Mouse (Mus musculus) heart, embryonic 12.5 days (tissue): ENCODE measurements around the gene Gsdma. TPM values are rescaled to one million over a fixed set of nuclear protein-coding genes. Genes with fewer than 3 reads are reported as not detected.
A peak's percentile ranks its signal among the peaks of the same experiment; 100 is the strongest.
"Not testable (repeated sequence)": the region's sequence is repeated elsewhere in the genome, so short reads cannot be mapped to it uniquely, and the experiment has no call there.

ENCODE experiments used
- ATAC-seq: fragments of 200-750 bp; cut with Nextera tagmentation; 2 replicates; pipeline ENCODE4 v1.8.0; 2017; ENCODE audit warnings: moderate TSS enrichment, moderate library complexity; ENCODE audit not compliant: insufficient number of reproducible peaks, low FRiP score
- H3K27ac ChIP-seq: fragments of 300-500 bp; sonication (generic); 2 replicates; pipeline ENCODE4 v1.5.1; 2016; ENCODE audit warnings: mild to moderate bottlenecking, moderate library complexity; ENCODE audit not compliant: poor library complexity, severe bottlenecking
- H3K27me3 ChIP-seq: fragments of 300-500 bp; sonication (generic); replicated peaks from 2 replicates; pipeline ENCODE4 v1.6.1; 2016; ENCODE audit warnings: mild to moderate bottlenecking, moderate library complexity
- H3K36me3 ChIP-seq: fragments of 300-500 bp; sonication (generic); 2 replicates; pipeline ENCODE4 v1.6.1; 2016; ENCODE audit warnings: mild to moderate bottlenecking, moderate library complexity
- H3K4me1 ChIP-seq: fragments of 300-500 bp; sonication (generic); replicated peaks from 2 replicates; pipeline ENCODE4 v1.6.1; 2016; ENCODE audit warnings: mild to moderate bottlenecking
- H3K4me2 ChIP-seq: fragments of 300-500 bp; sonication (generic); 2 replicates; pipeline ENCODE4 v1.6.1; 2016; ENCODE audit warnings: mild to moderate bottlenecking, moderate library complexity
- H3K4me3 ChIP-seq: fragments of 300-500 bp; sonication (generic); 2 replicates; pipeline ENCODE4 v1.5.1; 2016; ENCODE audit warnings: mild to moderate bottlenecking
- H3K9ac ChIP-seq: fragments of 300-500 bp; sonication (generic); 2 replicates; pipeline ENCODE4 v1.6.1; 2016; ENCODE audit warnings: mild to moderate bottlenecking, moderate library complexity
- H3K9me3 ChIP-seq: fragments of 300-500 bp; sonication (generic); replicated peaks from 2 replicates; pipeline ENCODE4 v1.6.1; 2016; ENCODE audit warnings: mild to moderate bottlenecking, moderate library complexity
- WGBS: fragments of 180-500 bp; shearing (Covaris S2); methylation state at CpG from one replicate; pipeline ENCODE4 v1.1.7; 2016; 5-methylcytosine and 5-hydroxymethylcytosine counted together
- polyA plus RNA-seq: library from polyadenylated mRNA; unstranded; fragments of >200 nt; fragmentation: Nextera tagmentation; extraction: Ambion mirVana; gene quantifications from 2 replicates; pipeline ENCODE4 v1.2.1, GENCODE M21; 2016

The Gsdma gene
- polyA plus RNA-seq, 1 experiment from 2014 or later, result not detected

DNA sequence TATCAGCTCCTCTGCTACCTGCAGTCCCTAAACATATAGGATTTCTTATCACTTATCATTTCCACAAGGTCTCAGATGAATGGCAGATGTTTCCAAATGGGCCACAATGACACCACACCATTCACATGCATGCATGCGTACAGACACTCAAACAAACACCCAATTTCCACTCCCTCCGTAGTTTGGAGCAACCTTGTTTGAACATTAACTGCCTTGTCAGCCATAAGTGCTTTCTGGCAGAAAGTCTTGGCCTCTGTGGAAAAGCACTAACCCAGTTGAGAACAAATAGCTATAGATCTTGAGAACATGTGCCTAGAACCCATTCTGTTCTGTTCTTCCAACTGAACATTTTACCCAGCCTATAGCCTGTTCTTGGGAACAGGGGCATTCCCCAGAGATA lies 18.2 kb upstream of the Gsdma start:
- no peak for ATAC-seq
- Histone ChIP-seq H3K36me3 (no peaks in the 10 kb centered on the region), H3K4me1 (no peaks in the 10 kb centered on the region), H3K9ac (no peak overlapping the region), H3K4me3 (no peak overlapping the region), H3K27me3 (peaks cover 41% of the 10 kb centered on the region), H3K27ac (no peak overlapping the region), H3K4me2 (no peak overlapping the region), H3K9me3 (no peaks in the 10 kb centered on the region)
- WGBS, result 72% methylated on average over 2 of the region's 2 CpGs

DNA sequence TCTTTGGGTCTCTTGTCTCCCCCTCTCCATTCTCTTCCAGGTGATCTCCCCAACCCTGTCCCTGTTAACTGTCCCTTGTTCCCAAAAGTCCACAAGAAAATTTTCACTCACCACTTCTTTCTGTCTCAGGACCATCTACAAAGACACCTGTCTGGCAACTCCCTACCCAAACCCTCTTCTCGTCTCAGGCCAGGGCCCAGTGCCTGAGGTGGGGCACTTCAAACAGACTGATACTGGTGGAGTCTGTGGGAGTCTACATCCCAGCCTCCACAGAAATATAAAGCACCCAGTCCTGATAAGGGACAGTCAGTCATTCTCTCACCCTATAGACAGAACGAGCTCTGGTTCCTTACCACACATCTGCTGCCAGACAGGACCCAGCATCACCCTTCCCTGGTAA lies 17.7 kb upstream of the Gsdma start, which contains the start of gene Gsdma2:
Gsdma2 (plus strand) TSS at position 301 of the 400 bp plus-strand sequence.
- Histone ChIP-seq H3K4me3 (no peak within 1 kb of the TSS), H3K36me3 (no peaks in the 10 kb centered on the region), H3K4me2 (no peak within 1 kb of the TSS), H3K27me3 (peaks cover 42% of the 10 kb centered on the region), H3K9ac (no peak within 1 kb of the TSS), H3K27ac (no peak within 1 kb of the TSS), H3K4me1 (no peaks in the 10 kb centered on the region), H3K9me3 (no peaks in the 10 kb centered on the region)
- whole genome bisulfite sequencing, result 43% methylated on average over 2 of the region's 2 CpGs
- no peak for ATAC-seq

DNA sequence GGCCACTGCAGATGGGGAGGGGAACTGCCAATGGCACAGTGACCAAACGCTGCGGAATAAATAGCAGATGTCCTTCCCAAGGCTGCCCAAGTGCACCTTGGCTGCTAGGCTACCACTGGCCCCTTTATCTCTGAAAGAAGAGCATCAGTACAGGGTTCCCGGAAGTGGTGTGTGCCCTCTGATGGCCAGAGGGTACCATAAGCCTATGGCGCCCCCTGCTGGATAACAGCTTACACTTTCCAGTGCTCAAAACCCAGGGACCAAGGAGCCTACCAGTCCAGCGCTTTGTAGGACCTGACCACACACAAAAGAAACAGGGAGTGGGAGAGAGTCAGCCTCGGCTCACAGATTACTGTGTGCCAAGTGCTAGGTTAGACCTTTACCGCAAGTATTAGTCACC lies 9.1 kb upstream of the Gsdma start:
- WGBS, result 15% methylated on average over 7 of the region's 7 CpGs
- H3K27ac ChIP-seq, H3K36me3 ChIP-seq, H3K4me3 ChIP-seq, H3K4me2 ChIP-seq, H3K9me3 ChIP-seq, H3K4me1 ChIP-seq, H3K9ac ChIP-seq: not testable (repeated sequence)
- H3K27me3 ChIP-seq, result peaks cover 25% of the 10 kb centered on the region
- ATAC-seq, result 0 out of 2 replicates have a peak, but pooled peaks have one; percentile 6

DNA sequence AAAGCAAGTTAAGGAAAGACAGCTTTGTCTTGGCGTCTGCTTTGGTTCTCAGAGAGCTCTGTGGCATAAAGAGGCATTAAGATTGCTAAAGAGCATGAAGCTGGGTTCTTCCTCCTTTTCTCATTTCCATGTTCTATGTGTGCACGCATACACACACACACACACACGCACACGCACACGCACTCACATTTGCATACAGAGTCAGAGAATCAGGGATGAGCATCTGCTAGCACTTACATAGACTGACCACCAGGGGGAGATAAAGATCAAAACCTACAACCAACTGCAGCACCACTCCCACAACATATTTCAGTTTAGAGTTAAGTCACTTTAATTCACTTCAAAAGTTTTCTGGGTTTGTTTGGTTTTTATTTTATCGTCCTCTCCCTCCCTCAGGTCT lies 3.6 kb upstream of the Gsdma start:
- WGBS, result 21% methylated on average over 6 of the region's 6 CpGs
- no peaks in the 10 kb centered on the region; the same call in 1 of the 2 replicates for H3K4me1 ChIP-seq
- peaks cover 37% of the 10 kb centered on the region for H3K27me3 ChIP-seq
- no peaks in the 10 kb centered on the region for H3K9me3 ChIP-seq
- no peak overlapping the region for H3K4me3 ChIP-seq
- H3K4me2 ChIP-seq, result no peak overlapping the region
- no peak overlapping the region for H3K27ac ChIP-seq
- no peak overlapping the region for H3K9ac ChIP-seq
- no peak for ATAC-seq
- H3K36me3 ChIP-seq, result no peaks in the 10 kb centered on the region

DNA sequence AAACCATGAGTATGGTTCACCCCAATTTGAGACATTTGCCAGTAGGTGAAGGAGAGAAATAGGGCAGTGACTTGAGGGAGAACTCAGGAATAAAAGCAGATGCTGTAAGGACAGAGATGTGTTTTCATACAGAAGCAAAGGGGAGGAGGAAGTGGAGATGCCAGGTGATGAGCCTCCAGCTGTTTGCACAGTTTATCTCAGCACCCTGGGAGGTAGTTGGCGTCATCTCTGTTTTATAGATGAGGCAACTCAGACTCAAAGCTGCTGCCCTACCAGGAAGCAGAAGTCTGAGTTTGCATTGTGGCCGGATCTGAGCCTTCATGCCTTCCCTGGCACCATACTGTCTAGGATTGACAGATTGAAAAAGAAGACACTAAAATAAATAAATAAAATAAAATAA lies 4.8 kb downstream of the Gsdma start:
- Histone ChIP-seq H3K4me2 (no peak overlapping the region), H3K4me3 (no peak overlapping the region), H3K4me1 (no peaks in the 10 kb centered on the region), H3K27me3 (peaks cover 71% of the 10 kb centered on the region), H3K27ac (no peak overlapping the region), H3K36me3 (no peaks in the 10 kb centered on the region), H3K9ac (no peak overlapping the region), H3K9me3 (no peaks in the 10 kb centered on the region)
- ATAC-seq, result no peak
- 42% methylated on average over 2 of the region's 2 CpGs for whole genome bisulfite sequencing

DNA sequence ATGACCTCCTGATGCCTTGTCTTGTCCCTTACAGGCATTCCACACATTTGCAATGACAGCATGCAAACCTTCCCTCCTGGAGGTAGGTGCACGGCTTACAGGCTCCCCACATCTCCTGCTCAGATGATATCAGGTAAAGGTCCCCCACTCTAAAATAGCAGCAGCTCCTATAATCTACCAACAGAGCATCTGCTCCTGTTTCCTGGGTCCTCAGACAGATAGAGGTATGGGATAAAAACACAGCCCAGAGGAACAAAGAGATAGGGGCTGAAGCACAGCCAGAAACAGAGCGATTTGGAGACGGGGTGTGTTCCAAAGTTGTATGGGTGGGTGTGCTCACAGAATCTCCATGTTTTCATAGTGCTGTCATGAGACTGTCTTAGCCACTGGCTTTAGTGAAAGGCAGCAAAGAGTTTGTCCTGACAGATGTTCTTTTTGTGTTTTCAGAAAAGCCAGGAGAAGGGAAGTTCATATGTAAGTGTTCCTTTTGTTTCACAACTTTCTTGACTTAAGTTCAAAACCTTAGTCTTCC lies 7.2 kb downstream of the Gsdma start:
- ATAC-seq, result no peak
- H3K9me3 ChIP-seq, result no peaks in the 10 kb centered on the region
- H3K4me3 ChIP-seq, result no peak overlapping the region
- H3K9ac ChIP-seq, result no peak overlapping the region
- peaks cover 52% of the 10 kb centered on the region for H3K27me3 ChIP-seq
- 0 out of 2 replicates have a peak, but pooled peaks cover 6% of the 10 kb centered on the region for H3K4me1 ChIP-seq
- H3K4me2 ChIP-seq, result no peak overlapping the region
- 58% methylated on average over 3 of the region's 3 CpGs for WGBS
- H3K27ac ChIP-seq, result no peak overlapping the region
- no peaks in the 10 kb centered on the region for H3K36me3 ChIP-seq

DNA sequence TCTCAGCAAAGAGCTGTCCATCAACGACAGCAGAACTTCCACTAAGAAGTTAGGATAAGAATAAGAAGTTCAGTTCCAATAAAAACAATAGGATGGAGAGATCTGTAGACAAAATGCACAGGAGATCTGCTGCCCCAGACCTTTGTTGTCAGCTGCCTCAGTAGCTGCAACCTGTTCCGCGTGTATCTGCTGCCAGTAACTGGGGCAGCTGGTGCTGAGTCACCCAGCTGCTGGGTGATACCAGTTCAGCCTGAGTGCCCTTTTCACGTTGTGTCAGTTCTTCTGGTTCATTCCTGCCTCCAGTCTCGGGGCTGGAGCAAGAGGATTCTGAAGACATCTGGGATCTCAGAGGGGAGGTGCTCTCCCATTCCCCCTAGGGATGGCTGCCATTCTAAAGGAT lies 7.7 kb downstream of the Gsdma start:
- WGBS, result 41% methylated on average over 5 of the region's 5 CpGs
- Histone ChIP-seq H3K27me3 (peaks cover 47% of the 10 kb centered on the region), H3K4me2 (no peak overlapping the region), H3K36me3 (no peaks in the 10 kb centered on the region), H3K4me1 (0 out of 2 replicates have a peak, but pooled peaks cover 7% of the 10 kb centered on the region), H3K27ac (no peak overlapping the region), H3K9ac (no peak overlapping the region), H3K4me3 (no peak overlapping the region), H3K9me3 (no peaks in the 10 kb centered on the region)
- no peak for ATAC-seq

DNA sequence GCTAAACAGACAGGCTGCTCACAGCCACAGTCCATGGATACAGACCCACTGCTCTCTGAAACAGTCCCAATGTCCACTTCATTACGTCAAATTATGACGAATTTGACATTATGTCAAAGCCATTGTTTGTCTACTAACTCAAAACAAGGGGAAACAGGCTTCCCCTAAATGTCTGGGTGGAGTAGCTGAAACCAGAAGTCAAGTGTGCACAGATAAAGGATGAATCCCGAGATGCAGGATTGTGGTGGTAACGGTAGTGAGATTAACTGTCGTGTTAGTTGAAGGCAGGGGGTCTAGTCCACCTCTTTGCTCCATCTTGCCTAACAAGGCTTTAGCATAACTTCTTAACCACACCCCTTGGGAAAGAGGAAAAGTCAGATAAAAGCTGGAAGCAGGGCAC lies 8.3 kb downstream of the Gsdma start:
- no peak overlapping the region for H3K4me2 ChIP-seq
- no peak overlapping the region for H3K4me3 ChIP-seq
- no peak overlapping the region for H3K9ac ChIP-seq
- H3K4me1 ChIP-seq, result 0 out of 2 replicates have a peak, but pooled peaks cover 7% of the 10 kb centered on the region
- H3K9me3 ChIP-seq, result no peaks in the 10 kb centered on the region
- ATAC-seq, result no peak
- peaks cover 41% of the 10 kb centered on the region for H3K27me3 ChIP-seq
- 74% methylated on average over 5 of the region's 5 CpGs for WGBS
- H3K27ac ChIP-seq, result no peak overlapping the region
- no peaks in the 10 kb centered on the region for H3K36me3 ChIP-seq

DNA sequence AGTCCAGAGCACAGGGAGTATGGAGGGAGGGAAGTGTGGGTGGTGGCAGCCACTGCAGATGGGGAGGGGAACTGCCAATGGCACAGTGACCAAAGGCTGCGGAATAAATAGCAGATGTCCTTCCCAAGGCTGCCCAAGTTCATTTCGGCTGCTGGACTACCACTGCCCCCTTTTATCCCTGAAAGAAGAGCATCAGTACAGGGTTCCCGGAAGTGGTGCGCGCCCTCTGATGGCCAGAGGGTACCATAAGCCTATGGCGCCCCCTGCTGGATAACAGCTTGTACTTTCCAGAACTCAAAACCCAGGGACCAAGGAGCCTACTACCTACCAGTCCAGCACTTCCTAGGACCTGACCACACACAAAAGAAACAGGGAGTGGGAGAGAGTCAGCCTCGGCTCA lies 9.0 kb downstream of the Gsdma start:
- Histone ChIP-seq H3K27me3 (peaks cover 36% of the 10 kb centered on the region), H3K4me2 (peak overlapping the region; percentile 44)
- H3K9me3 ChIP-seq, ATAC-seq, H3K9ac ChIP-seq, H3K4me1 ChIP-seq, H3K4me3 ChIP-seq, H3K36me3 ChIP-seq, H3K27ac ChIP-seq: not testable (repeated sequence)
- 3% methylated on average over 7 of the region's 7 CpGs for WGBS

DNA sequence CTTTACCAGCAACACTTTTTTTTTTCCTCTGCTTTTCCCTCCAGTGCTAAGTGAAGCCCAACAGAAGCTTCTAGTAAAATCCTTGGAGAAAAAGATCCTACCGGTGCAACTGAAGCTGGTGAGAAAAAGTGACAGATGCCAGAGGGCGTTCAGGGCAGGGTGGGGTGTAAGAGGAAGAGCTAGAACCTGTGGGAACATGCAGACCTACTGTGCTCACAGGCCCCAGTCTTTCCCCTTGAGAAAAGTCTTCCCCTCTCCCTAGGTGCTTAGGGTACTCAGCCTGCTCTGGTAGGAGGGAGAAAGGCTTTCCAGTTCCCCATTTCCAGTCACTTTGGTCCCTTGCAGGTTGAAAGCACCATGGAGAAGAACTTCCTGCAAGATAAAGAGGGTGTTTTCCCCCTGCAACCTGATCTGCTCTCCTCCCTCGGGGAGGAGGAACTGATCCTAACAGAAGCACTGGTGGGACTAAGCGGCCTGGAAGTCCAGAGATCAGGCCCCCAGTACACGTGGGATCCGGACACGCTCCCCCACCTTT lies 11.7 kb downstream of the Gsdma start:
- H3K27me3 ChIP-seq, result peaks cover 16% of the 10 kb centered on the region
- H3K4me3 ChIP-seq, result no peak overlapping the region
- 0 out of 2 replicates have a peak, but pooled peaks cover 7% of the 10 kb centered on the region for H3K4me1 ChIP-seq
- H3K9ac ChIP-seq, result no peak overlapping the region
- H3K4me2 ChIP-seq, result no peak overlapping the region
- no peak for ATAC-seq
- H3K9me3 ChIP-seq, result no peaks in the 10 kb centered on the region
- H3K36me3 ChIP-seq, result no peaks in the 10 kb centered on the region
- 28% methylated on average over 7 of the region's 7 CpGs for WGBS
- no peak overlapping the region for H3K27ac ChIP-seq

DNA sequence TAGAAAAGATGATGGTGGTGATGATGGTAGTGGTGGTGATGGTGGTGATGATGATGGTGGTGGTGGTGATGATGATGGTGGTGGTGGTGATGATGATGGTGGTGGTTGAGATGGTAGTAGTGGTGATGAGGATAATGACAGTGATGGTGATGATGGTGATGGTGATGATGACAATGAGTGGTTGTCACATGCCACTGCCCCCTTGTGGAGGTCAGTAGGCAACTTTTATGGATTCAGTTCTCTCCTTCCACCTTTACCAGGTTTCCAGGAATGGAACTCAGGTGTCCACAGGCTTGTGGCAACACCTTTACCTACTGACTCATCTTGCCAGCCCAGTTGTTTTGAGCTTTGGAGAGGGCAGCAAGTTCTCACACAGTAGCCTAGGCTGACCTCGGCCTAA lies 15.9 kb downstream of the Gsdma start:
- ATAC-seq, result no peak
- WGBS, result 89% methylated on average over 1 of the region's 1 CpGs
- no peaks in the 10 kb centered on the region for H3K9me3 ChIP-seq
- peaks cover 8% of the 10 kb centered on the region; the same call in 1 of the 2 replicates for H3K36me3 ChIP-seq
- no peak overlapping the region for H3K4me3 ChIP-seq
- H3K4me2 ChIP-seq, result no peak overlapping the region
- peaks cover 15% of the 10 kb centered on the region for H3K4me1 ChIP-seq
- H3K27me3 ChIP-seq, result no peaks in the 10 kb centered on the region
- no peak overlapping the region for H3K9ac ChIP-seq
- H3K27ac ChIP-seq, result no peak overlapping the region

DNA sequence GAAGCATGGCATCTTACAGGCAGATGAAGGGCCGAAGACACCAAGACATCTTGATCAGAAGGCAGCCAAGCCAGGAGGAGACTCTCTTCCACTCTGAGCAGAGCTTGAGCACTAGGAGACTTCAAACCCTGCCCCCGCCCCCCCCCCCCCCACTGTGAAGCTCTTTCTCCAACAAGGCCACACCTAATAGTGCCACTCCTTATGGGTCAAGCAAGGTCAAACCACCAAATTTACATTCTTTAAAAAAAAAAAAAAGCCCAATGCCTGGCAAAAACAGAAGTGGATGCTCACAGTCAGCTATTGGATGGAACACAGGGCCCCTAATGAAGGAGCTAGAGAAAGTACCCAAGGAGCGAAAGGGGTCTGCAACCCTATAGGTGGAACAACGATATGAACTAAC lies 16.4 kb downstream of the Gsdma start:
- 86% methylated on average over 4 of the region's 4 CpGs for WGBS
- H3K27ac ChIP-seq, H3K9me3 ChIP-seq, H3K4me3 ChIP-seq, H3K27me3 ChIP-seq, ATAC-seq, H3K4me2 ChIP-seq, H3K9ac ChIP-seq: not testable (repeated sequence)
- H3K4me1 ChIP-seq, result peaks cover 15% of the 10 kb centered on the region
- H3K36me3 ChIP-seq, result peaks cover 14% of the 10 kb centered on the region
